Mouse (Mus musculus) limb, embryonic 14.5 days (tissue): ENCODE data around the gene Znhit1. TPM values are rescaled to one million over a fixed set of nuclear protein-coding genes. Genes with fewer than 3 reads are reported as not detected.
"Not testable (repeated sequence)": the region's sequence is repeated elsewhere in the genome, so short reads cannot be mapped to it uniquely, and the experiment has no call there.

Experiments used
- ATAC-seq: fragments of 200-750 bp; cut with Nextera tagmentation; 2 replicates; pipeline ENCODE4 v1.8.0; 2017; ENCODE audit warnings: low read depth, moderate number of reproducible peaks, moderate TSS enrichment; ENCODE audit not compliant: low FRiP score
- DNase-seq: peaks from one replicate; pipeline ENCODE4 v3.0.0-alpha.2; 2015; ENCODE audit warnings: low spot score
- H3K27ac ChIP-seq: fragments of 300-500 bp; sonication (generic); replicated peaks from 2 replicates; pipeline ENCODE4 v1.5.1; 2014; ENCODE audit warnings: low read depth, mild to moderate bottlenecking, low read length, moderate library complexity, mixed read lengths
- H3K27me3 ChIP-seq: fragments of 300-500 bp; sonication (generic); 2 replicates; pipeline ENCODE4 v1.6.1; 2014; ENCODE audit warnings: low read length, mixed read lengths; ENCODE audit not compliant: control insufficient read depth, insufficient read depth
- H3K36me3 ChIP-seq: fragments of 300-500 bp; sonication (generic); 2 replicates; pipeline ENCODE4 v1.6.1; 2014; ENCODE audit warnings: mild to moderate bottlenecking, low read length, moderate library complexity, mixed read lengths; ENCODE audit not compliant: control insufficient read depth, insufficient read depth
- H3K4me1 ChIP-seq: fragments of 300-500 bp; sonication (generic); 2 replicates; pipeline ENCODE4 v1.6.1; 2014; ENCODE audit warnings: antibody characterized with exemption, low read length, mixed read lengths; ENCODE audit not compliant: control insufficient read depth, insufficient read depth
- H3K4me2 ChIP-seq: fragments of 300-500 bp; sonication (generic); replicated peaks from 2 replicates; pipeline ENCODE4 v1.6.1; 2014; ENCODE audit warnings: low read depth, mild to moderate bottlenecking, low read length, moderate library complexity; ENCODE audit not compliant: severe bottlenecking
- H3K4me3 ChIP-seq: fragments of 300-500 bp; sonication (generic); replicated peaks from 2 replicates; pipeline ENCODE4 v1.5.1; 2014; ENCODE audit warnings: low read length
- H3K9ac ChIP-seq: fragments of 300-500 bp; sonication (generic); 2 replicates; pipeline ENCODE4 v1.6.1; 2014; ENCODE audit warnings: mild to moderate bottlenecking, low read depth, low read length, moderate library complexity; ENCODE audit not compliant: severe bottlenecking
- H3K9me3 ChIP-seq: fragments of 300-500 bp; sonication (generic); 2 replicates; pipeline ENCODE4 v1.6.1; 2016; ENCODE audit warnings: low read length; ENCODE audit not compliant: control insufficient read depth
- POLR2A ChIP-seq: fragments of 200-500 bp; IDR thresholded peaks from 2 replicates; pipeline ENCODE4 v1.8.0; 2012; ENCODE audit warnings: inconsistent platforms, mild to moderate bottlenecking, moderate library complexity, borderline replicate concordance; ENCODE audit not compliant: insufficient read depth, insufficient read length; ENCODE audit errors: extremely low read depth
- WGBS: fragments of 180-500 bp; shearing (Covaris S2); extraction: QIAGEN DNeasy Blood & Tissue Kit; methylation state at CpG from one replicate; pipeline ENCODE4 v1.1.7; 2014; 5-methylcytosine and 5-hydroxymethylcytosine counted together
- polyA plus RNA-seq, 2 experiments: library from polyadenylated mRNA; depleted of rRNA in 1 of 2; stranded (reverse) in 1 of 2; unstranded in 1 of 2; fragments of >200 nt; fragmentation: Nextera tagmentation in 1 of 2; extraction: Ambion mirVana in 1 of 2; gene quantifications; 2 replicates each; pipeline versions ENCODE4 v1.2.1 to v1.2.3; 2012 to 2014

The Znhit1 gene
- polyA plus RNA-seq, 2 experiments = 82.7 to 105 TPM

DNA sequence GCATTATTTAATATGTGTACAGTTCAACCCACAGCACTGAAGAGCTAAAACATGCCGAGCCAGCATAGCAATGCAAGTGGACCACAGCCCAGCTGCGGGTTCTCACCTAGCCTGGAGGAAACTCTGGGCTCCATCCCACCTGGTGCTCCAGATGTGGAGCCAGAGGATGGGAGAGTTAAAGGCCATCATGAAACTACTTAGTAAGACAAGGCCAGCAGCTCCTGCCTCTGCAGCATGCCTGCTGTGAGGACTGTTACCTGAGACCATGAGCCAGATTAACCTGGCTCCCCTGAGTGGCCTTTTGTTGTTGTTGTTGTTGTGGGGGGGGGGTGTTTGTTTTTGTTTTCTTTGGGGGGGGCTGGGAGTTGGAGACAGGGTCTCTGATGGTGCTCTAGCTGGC is 44.4 kb downstream of the Znhit1 start:
- DNase-seq = no peak
- ATAC-seq = no peak
- Histone ChIP-seq H3K9ac (no peak overlapping the region), H3K4me1 (no peaks in the 10 kb centered on the region), H3K9me3 (no peaks in the 10 kb centered on the region), H3K27me3 (no peaks in the 10 kb centered on the region), H3K27ac (no peak overlapping the region), H3K4me2 (no peak overlapping the region), H3K4me3 (no peak overlapping the region), H3K36me3 (no peaks in the 10 kb centered on the region)
- 85% methylated on average over 2 of the region's 2 CpGs for WGBS
- TF ChIP-seq POLR2A = no peak

GRCm38 (mm10) chr5:136942781-136943180 is 45.0 kb downstream of the Znhit1 start:
- WGBS = 89% methylated on average over 3 of the region's 3 CpGs
- no peak for TF ChIP-seq POLR2A
- ATAC-seq = no peak
- Histone ChIP-seq H3K4me2 (no peak overlapping the region), H3K9me3 (no peaks in the 10 kb centered on the region), H3K4me3 (no peak overlapping the region), H3K4me1 (no peaks in the 10 kb centered on the region), H3K9ac (no peak overlapping the region), H3K27me3 (no peaks in the 10 kb centered on the region), H3K27ac (no peak overlapping the region), H3K36me3 (no peaks in the 10 kb centered on the region)
- no peak for DNase-seq

GRCm38 (mm10) chr5:136940845-136941560 is 46.8 kb downstream of the Znhit1 start:
- no peak overlapping the region for H3K4me3 ChIP-seq
- no peak overlapping the region for H3K4me2 ChIP-seq
- ATAC-seq = no peak

GRCm38 (mm10) chr5:136940029-136940428 is 47.8 kb downstream of the Znhit1 start:
- H3K4me1 ChIP-seq, H3K36me3 ChIP-seq, H3K4me2 ChIP-seq, H3K27me3 ChIP-seq, H3K27ac ChIP-seq, H3K4me3 ChIP-seq, ATAC-seq, H3K9me3 ChIP-seq, DNase-seq, H3K9ac ChIP-seq: not testable (repeated sequence)
- 83% methylated on average over 6 of the region's 6 CpGs for WGBS

More at GRCm38 (mm10) chr5:136940845-136941560, 46.8 kb downstream of the Znhit1 start:
- Histone ChIP-seq H3K27ac (no peak overlapping the region), H3K9ac (no peak overlapping the region), H3K9me3 (no peaks in the 10 kb centered on the region), H3K4me1 (no peaks in the 10 kb centered on the region), H3K36me3 (no peaks in the 10 kb centered on the region), H3K27me3 (no peaks in the 10 kb centered on the region)
- TF ChIP-seq POLR2A = no peak
- WGBS = 88% methylated on average over 12 of the region's 12 CpGs
- DNase-seq = no peak

- no peak for DNase-seq
These were observed 48.5 kb downstream of the Znhit1 start for GRCm38 (mm10) chr5:136939284-136939683.

More at GRCm38 (mm10) chr5:136939284-136939683, 48.5 kb downstream of the Znhit1 start:
- Histone ChIP-seq H3K9ac (no peak overlapping the region), H3K4me3 (no peak overlapping the region), H3K27me3 (no peaks in the 10 kb centered on the region), H3K27ac (no peak overlapping the region), H3K4me1 (no peaks in the 10 kb centered on the region), H3K4me2 (no peak overlapping the region), H3K36me3 (no peaks in the 10 kb centered on the region), H3K9me3 (no peaks in the 10 kb centered on the region)
- TF ChIP-seq POLR2A = no peak
- ATAC-seq = no peak
- WGBS = 66% methylated on average over 7 of the region's 7 CpGs
